ENCODE assay signal across 10 mouse cellular contexts in genomic region chr19:53461025-53462015, GRCm38 (mm10).
DNase-seq lines count a peak whose midpoint lies in the region; ATAC-seq and TF ChIP-seq lines count a peak whose summit lies in the region.
"Had no signal": no experiment of that assay in that cellular context is flagged by ENCODE, and none has a peak within 500 bp of the region (broad histone marks: within the 10 kb centered on the region; RNA-seq: fewer than 3 reads in every experiment).

No protein-coding gene starts in this region.

- TF ChIP-seq POLR2A in embryonic fibroblast, embryonic 13.5 days (IDR thresholded peaks at IDR 0.05; ENCODE audit: low read depth, low read length) = no peak

- H3K4me2 ChIP-seq in forebrain, postnatal 0 days (ENCODE audit: low read depth) = no peak overlapping the region
- H3K4me2 ChIP-seq in midbrain, embryonic 12.5 days (replicated peaks) = peak overlapping the region; percentile 45
- no peak overlapping the region for H3K4me2 ChIP-seq in midbrain, embryonic 16.5 days (ENCODE audit: low read length)
- no peak overlapping the region for H3K4me2 ChIP-seq in stomach, embryonic 14.5 days (replicated peaks; ENCODE audit: low read depth, low read length)

- ATAC-seq in forebrain, postnatal 0 days = no peak
- ATAC-seq in midbrain, embryonic 12.5 days (ENCODE audit: low FRiP score, low read depth) = no peak
- ATAC-seq in midbrain, embryonic 16.5 days = no peak
- ATAC-seq in stomach, embryonic 14.5 days (ENCODE audit: insufficient number of reproducible peaks, insufficient read depth, low FRiP score, low read depth) = 0 out of 2 replicates have a peak, but pooled peaks have one; percentile 35

- DNase-seq in forebrain, embryonic 10.5 days (ENCODE audit: extremely low spot score, low spot score) = no peak
- DNase-seq in forebrain, postnatal 0 days = no peak
- DNase-seq in yolk sac, embryonic 10.5 days (ENCODE audit: low spot score) = no peak
- DNase-seq in adrenal gland, postnatal 36 days = no peak
- DNase-seq: cerebellum, postnatal 36 days; right cerebral cortex, postnatal 25 days had no signal

- H3K36me3 ChIP-seq in forebrain, embryonic 10.5 days (replicated peaks) = no peaks in the 10 kb centered on the region
- no peaks in the 10 kb centered on the region for H3K36me3 ChIP-seq in forebrain, postnatal 0 days (ENCODE audit: insufficient read depth)
- H3K36me3 ChIP-seq in midbrain, embryonic 12.5 days = no peaks in the 10 kb centered on the region
- H3K36me3 ChIP-seq in midbrain, embryonic 16.5 days (ENCODE audit: control insufficient read depth, insufficient read depth, low read length) = no peaks in the 10 kb centered on the region
- no peaks in the 10 kb centered on the region for H3K36me3 ChIP-seq in stomach, embryonic 14.5 days (ENCODE audit: control insufficient read depth, insufficient read depth, low read length)

- peak overlapping the region; percentile 71; the same call in 1 of the 2 replicates for H3K27ac ChIP-seq in forebrain, embryonic 10.5 days
- no peak overlapping the region for H3K27ac ChIP-seq in forebrain, postnatal 0 days (ENCODE audit: low read depth, low read length)
- H3K27ac ChIP-seq in midbrain, embryonic 12.5 days (replicated peaks) = no peak overlapping the region
- H3K27ac ChIP-seq in midbrain, embryonic 16.5 days (ENCODE audit: low read length) = no peak overlapping the region
- H3K27ac ChIP-seq in embryonic fibroblast, embryonic 13.5 days (ENCODE audit: insufficient read depth, low read length) = peak overlapping the region; percentile 27; the same call in 1 of the 2 replicates
- peak overlapping the region; percentile 52; the same call in 1 of the 2 replicates for H3K27ac ChIP-seq in stomach, embryonic 14.5 days (ENCODE audit: low read length)

- no peak for TF ChIP-seq CTCF in forebrain, postnatal 0 days (IDR thresholded peaks at IDR 0.05; ENCODE audit: low read depth)
- no peak for TF ChIP-seq CTCF in embryonic fibroblast, embryonic 13.5 days (IDR thresholded peaks at IDR 0.05; ENCODE audit: borderline replicate concordance, insufficient read depth, low read length)

- peaks cover 7% of the 10 kb centered on the region; the same call in 1 of the 2 replicates for H3K9me3 ChIP-seq in forebrain, embryonic 10.5 days
- H3K9me3 ChIP-seq in forebrain, postnatal 0 days (ENCODE audit: low read length) = no peaks in the 10 kb centered on the region
- H3K9me3 ChIP-seq in midbrain, embryonic 12.5 days = no peaks in the 10 kb centered on the region
- H3K9me3 ChIP-seq in midbrain, embryonic 16.5 days (replicated peaks; ENCODE audit: control insufficient read depth, low read length, poor library complexity, severe bottlenecking) = 0 out of 2 replicates have a peak, but pooled peaks cover under 1% of the 10 kb centered on the region
- 0 out of 2 replicates have a peak, but pooled peaks cover 3% of the 10 kb centered on the region for H3K9me3 ChIP-seq in stomach, embryonic 14.5 days (ENCODE audit: control insufficient read depth, low read depth, low read length)

- H3K4me3 ChIP-seq in forebrain, embryonic 10.5 days = peak overlapping the region; percentile 40
- H3K4me3 ChIP-seq in forebrain, postnatal 0 days (ENCODE audit: low read depth, low read length) = no peak overlapping the region
- H3K4me3 ChIP-seq in midbrain, embryonic 12.5 days = no peak overlapping the region
- H3K4me3 ChIP-seq in midbrain, embryonic 16.5 days (ENCODE audit: low read depth, low read length) = no peak overlapping the region
- H3K4me3 ChIP-seq in embryonic fibroblast, embryonic 13.5 days (ENCODE audit: insufficient read depth, low read length) = no peak overlapping the region
- H3K4me3 ChIP-seq in stomach, embryonic 14.5 days (ENCODE audit: low read depth, low read length) = no peak overlapping the region

- H3K27me3 ChIP-seq in forebrain, embryonic 10.5 days (ENCODE audit: poor library complexity, severe bottlenecking) = peaks cover 42% of the 10 kb centered on the region
- no peaks in the 10 kb centered on the region for H3K27me3 ChIP-seq in forebrain, postnatal 0 days (ENCODE audit: insufficient read depth, low read length)
- peaks cover 26% of the 10 kb centered on the region for H3K27me3 ChIP-seq in midbrain, embryonic 12.5 days
- no peaks in the 10 kb centered on the region for H3K27me3 ChIP-seq in midbrain, embryonic 16.5 days (ENCODE audit: control insufficient read depth, insufficient read depth, low read depth, low read length)
- no peaks in the 10 kb centered on the region for H3K27me3 ChIP-seq in stomach, embryonic 14.5 days (ENCODE audit: control insufficient read depth, insufficient read depth, low read length)

- H3K4me1 ChIP-seq in forebrain, embryonic 10.5 days = peaks cover 34% of the 10 kb centered on the region
- H3K4me1 ChIP-seq in forebrain, postnatal 0 days (ENCODE audit: insufficient read depth) = peaks cover 13% of the 10 kb centered on the region; the same call in 1 of the 2 replicates
- H3K4me1 ChIP-seq in midbrain, embryonic 12.5 days = peaks cover 22% of the 10 kb centered on the region
- peaks cover 10% of the 10 kb centered on the region for H3K4me1 ChIP-seq in midbrain, embryonic 16.5 days (ENCODE audit: control insufficient read depth, insufficient read depth, low read length)
- H3K4me1 ChIP-seq in embryonic fibroblast, embryonic 13.5 days (ENCODE audit: control insufficient read depth, insufficient read depth, low read length) = peaks cover 8% of the 10 kb centered on the region
- H3K4me1 ChIP-seq in stomach, embryonic 14.5 days (ENCODE audit: control insufficient read depth, insufficient read depth, low read length) = peaks cover 12% of the 10 kb centered on the region

- H3K9ac ChIP-seq in forebrain, postnatal 0 days = no peak overlapping the region
- H3K9ac ChIP-seq in midbrain, embryonic 12.5 days (replicated peaks) = no peak overlapping the region
- no peak overlapping the region for H3K9ac ChIP-seq in midbrain, embryonic 16.5 days (ENCODE audit: low read depth, low read length)
- no peak overlapping the region for H3K9ac ChIP-seq in stomach, embryonic 14.5 days (replicated peaks; ENCODE audit: low read depth, low read length)

- 63% methylated on average over 17 of the region's 17 CpGs for WGBS in forebrain, embryonic 10.5 days
- 68% methylated on average over 17 of the region's 17 CpGs for WGBS in forebrain, postnatal 0 days
- 65% methylated on average over 17 of the region's 17 CpGs for WGBS in midbrain, embryonic 12.5 days
- WGBS in midbrain, embryonic 16.5 days = 60% methylated on average over 17 of the region's 17 CpGs
- WGBS in stomach, embryonic 14.5 days = 47% methylated on average over 17 of the region's 17 CpGs

Comparison
In these comparisons a context has a peak if more than half of its experiments do, and no peak if none do; other contexts are left out.
1. H3K27ac ChIP-seq: peak in forebrain, embryonic 10.5 days (single experiment), embryonic fibroblast, embryonic 13.5 days (single experiment) and stomach, embryonic 14.5 days (single experiment); none in forebrain, postnatal 0 days (single experiment), midbrain, embryonic 12.5 days (single experiment) and midbrain, embryonic 16.5 days (single experiment).